In genomic region chr19:38418819-38419423, GRCm38 (mm10) we compare ENCODE assay signal across 20 mouse cellular contexts. TPM values are rescaled to one million over a fixed set of nuclear protein-coding genes. Genes with fewer than 3 reads are reported as not detected.
DNase-seq lines count a peak whose midpoint lies in the region; ATAC-seq and TF ChIP-seq lines count a peak whose summit lies in the region.
"Had no signal": no experiment of that assay in that cellular context is flagged by ENCODE, and none has a peak within 500 bp of the region (broad histone marks: within the 10 kb centered on the region; RNA-seq: fewer than 3 reads in every experiment).

No protein-coding gene starts in this region.

- peak; percentile 45; the same call in 1 of the 2 replicates for ATAC-seq in forebrain, embryonic 13.5 days
- ATAC-seq in forebrain, embryonic 12.5 days (ENCODE audit: low FRiP score) = no peak
- ATAC-seq in intestine, embryonic 15.5 days = peak; percentile 66
- ATAC-seq in intestine, postnatal 0 days = no peak
- ATAC-seq in midbrain, postnatal 0 days (ENCODE audit: low FRiP score) = no peak
- ATAC-seq in midbrain, embryonic 13.5 days = no peak
- peak; percentile 41 for ATAC-seq in stomach, postnatal 0 days (ENCODE audit: low FRiP score, low TSS enrichment)
- ATAC-seq: CD4-positive, CD25-positive, alpha-beta regulatory T cell, adult 4 months; Patski had no signal

- no peaks in the 10 kb centered on the region for H3K36me3 ChIP-seq in forebrain, embryonic 13.5 days (ENCODE audit: poor library complexity, severe bottlenecking)
- no peaks in the 10 kb centered on the region for H3K36me3 ChIP-seq in forebrain, embryonic 12.5 days (replicated peaks)
- H3K36me3 ChIP-seq in intestine, embryonic 15.5 days = no peaks in the 10 kb centered on the region
- no peaks in the 10 kb centered on the region for H3K36me3 ChIP-seq in intestine, postnatal 0 days (ENCODE audit: control insufficient read depth, insufficient read depth)
- H3K36me3 ChIP-seq in midbrain, postnatal 0 days (ENCODE audit: insufficient read depth, low read length) = no peaks in the 10 kb centered on the region
- no peaks in the 10 kb centered on the region for H3K36me3 ChIP-seq in midbrain, embryonic 13.5 days
- H3K36me3 ChIP-seq in stomach, postnatal 0 days (ENCODE audit: control insufficient read depth, insufficient read depth, low read length) = no peaks in the 10 kb centered on the region
- H3K36me3 ChIP-seq: embryonic facial prominence, embryonic 13.5 days; heart, embryonic 15.5 days had no signal

- TF ChIP-seq EP300 in stomach, postnatal 0 days (optimal IDR thresholded peaks at IDR 0.05) = no peak

- H3K4me3 ChIP-seq in forebrain, embryonic 13.5 days = no peak overlapping the region
- no peak overlapping the region for H3K4me3 ChIP-seq in forebrain, embryonic 12.5 days (replicated peaks)
- H3K4me3 ChIP-seq in intestine, embryonic 15.5 days (replicated peaks) = no peak overlapping the region
- H3K4me3 ChIP-seq in intestine, postnatal 0 days (ENCODE audit: low read depth, low read length) = no peak overlapping the region
- H3K4me3 ChIP-seq in midbrain, postnatal 0 days (ENCODE audit: low read depth, low read length) = no peak overlapping the region
- H3K4me3 ChIP-seq in midbrain, embryonic 13.5 days (replicated peaks) = no peak overlapping the region
- H3K4me3 ChIP-seq in stomach, postnatal 0 days (ENCODE audit: low read depth, low read length) = no peak overlapping the region
- H3K4me3 ChIP-seq: embryonic facial prominence, embryonic 13.5 days; heart, adult 2 months; heart, embryonic 15.5 days; myocyte had no signal

- peaks cover 11% of the 10 kb centered on the region for H3K4me1 ChIP-seq in forebrain, embryonic 13.5 days
- no peaks in the 10 kb centered on the region for H3K4me1 ChIP-seq in forebrain, embryonic 12.5 days
- peaks cover 5% of the 10 kb centered on the region for H3K4me1 ChIP-seq in intestine, embryonic 15.5 days (replicated peaks)
- no peaks in the 10 kb centered on the region for H3K4me1 ChIP-seq in intestine, postnatal 0 days (replicated peaks; ENCODE audit: control insufficient read depth, insufficient read depth, low read length)
- H3K4me1 ChIP-seq in midbrain, postnatal 0 days (ENCODE audit: insufficient read depth, low read length) = no peaks in the 10 kb centered on the region
- H3K4me1 ChIP-seq in midbrain, embryonic 13.5 days (replicated peaks) = no peaks in the 10 kb centered on the region
- H3K4me1 ChIP-seq in stomach, postnatal 0 days (replicated peaks; ENCODE audit: control insufficient read depth, insufficient read depth) = peaks cover 5% of the 10 kb centered on the region; the same call in 1 of the 2 replicates
- H3K4me1 ChIP-seq: embryonic facial prominence, embryonic 13.5 days had no signal

- TF ChIP-seq CTCF in intestine, postnatal 0 days (IDR thresholded peaks at IDR 0.05; ENCODE audit: low read depth) = no peak
- no peak for TF ChIP-seq CTCF in midbrain, postnatal 0 days (IDR thresholded peaks at IDR 0.05)
- no peak for TF ChIP-seq CTCF in stomach, postnatal 0 days (IDR thresholded peaks at IDR 0.05; ENCODE audit: low read depth)

- no peak overlapping the region for H3K4me2 ChIP-seq in forebrain, embryonic 13.5 days
- no peak overlapping the region for H3K4me2 ChIP-seq in forebrain, embryonic 12.5 days
- no peak overlapping the region for H3K4me2 ChIP-seq in intestine, embryonic 15.5 days (replicated peaks)
- H3K4me2 ChIP-seq in intestine, postnatal 0 days (replicated peaks; ENCODE audit: low read depth) = no peak overlapping the region
- H3K4me2 ChIP-seq in midbrain, postnatal 0 days (ENCODE audit: low read depth, low read length, poor library complexity, severe bottlenecking) = no peak overlapping the region
- no peak overlapping the region for H3K4me2 ChIP-seq in midbrain, embryonic 13.5 days (replicated peaks)
- no peak overlapping the region for H3K4me2 ChIP-seq in stomach, postnatal 0 days (replicated peaks; ENCODE audit: low read depth)
- H3K4me2 ChIP-seq: embryonic facial prominence, embryonic 13.5 days; heart, embryonic 15.5 days had no signal

- peak overlapping the region; percentile 10; the same call in 1 of the 2 replicates for H3K27ac ChIP-seq in forebrain, embryonic 13.5 days
- no peak overlapping the region for H3K27ac ChIP-seq in forebrain, embryonic 12.5 days
- H3K27ac ChIP-seq in intestine, embryonic 15.5 days = no peak overlapping the region
- no peak overlapping the region for H3K27ac ChIP-seq in intestine, postnatal 0 days (ENCODE audit: low read depth, low read length)
- no peak overlapping the region for H3K27ac ChIP-seq in midbrain, postnatal 0 days (ENCODE audit: low read depth, low read length)
- H3K27ac ChIP-seq in midbrain, embryonic 13.5 days = no peak overlapping the region
- no peak overlapping the region for H3K27ac ChIP-seq in stomach, postnatal 0 days (replicated peaks)
- H3K27ac ChIP-seq: embryonic facial prominence, embryonic 13.5 days; heart, adult 2 months; heart, embryonic 15.5 days; kidney, postnatal 0 days had no signal

- peak; percentile 17 for DNase-seq in midbrain, postnatal 0 days (ENCODE audit: low spot score)
- no peak for DNase-seq in stomach, postnatal 0 days (ENCODE audit: low spot score)
- DNase-seq: adrenal gland, adult 8-10 months; cerebellum, adult 9-11 months; gastrocnemius, postnatal 14 days; heart, adult 2 months; kidney, adult 11 months; right cerebral cortex, postnatal 14 days; thymus, postnatal 14 days had no signal

- H3K9ac ChIP-seq in forebrain, embryonic 13.5 days = no peak overlapping the region
- H3K9ac ChIP-seq in forebrain, embryonic 12.5 days = no peak overlapping the region
- no peak overlapping the region for H3K9ac ChIP-seq in intestine, embryonic 15.5 days
- H3K9ac ChIP-seq in intestine, postnatal 0 days (ENCODE audit: low read depth, low read length) = no peak overlapping the region
- no peak overlapping the region for H3K9ac ChIP-seq in midbrain, postnatal 0 days (replicated peaks; ENCODE audit: low read length, poor library complexity, severe bottlenecking)
- no peak overlapping the region for H3K9ac ChIP-seq in midbrain, embryonic 13.5 days (replicated peaks)
- no peak overlapping the region for H3K9ac ChIP-seq in stomach, postnatal 0 days (ENCODE audit: low read length)
- H3K9ac ChIP-seq: embryonic facial prominence, embryonic 13.5 days; heart, embryonic 15.5 days had no signal

- no peaks in the 10 kb centered on the region for H3K9me3 ChIP-seq in forebrain, embryonic 13.5 days (replicated peaks)
- no peaks in the 10 kb centered on the region for H3K9me3 ChIP-seq in forebrain, embryonic 12.5 days
- no peaks in the 10 kb centered on the region for H3K9me3 ChIP-seq in intestine, embryonic 15.5 days
- H3K9me3 ChIP-seq in intestine, postnatal 0 days (ENCODE audit: control insufficient read depth) = no peaks in the 10 kb centered on the region
- H3K9me3 ChIP-seq in midbrain, postnatal 0 days (ENCODE audit: low read length) = no peaks in the 10 kb centered on the region
- no peaks in the 10 kb centered on the region for H3K9me3 ChIP-seq in midbrain, embryonic 13.5 days
- no peaks in the 10 kb centered on the region for H3K9me3 ChIP-seq in stomach, postnatal 0 days (ENCODE audit: control insufficient read depth, low read length)
- H3K9me3 ChIP-seq: embryonic facial prominence, embryonic 13.5 days; heart, embryonic 15.5 days had no signal

- H3K27me3 ChIP-seq in forebrain, embryonic 13.5 days = no peaks in the 10 kb centered on the region
- no peaks in the 10 kb centered on the region for H3K27me3 ChIP-seq in forebrain, embryonic 12.5 days
- no peaks in the 10 kb centered on the region for H3K27me3 ChIP-seq in intestine, embryonic 15.5 days (replicated peaks)
- H3K27me3 ChIP-seq in intestine, postnatal 0 days (replicated peaks; ENCODE audit: control insufficient read depth, insufficient read depth, low read length) = no peaks in the 10 kb centered on the region
- no peaks in the 10 kb centered on the region for H3K27me3 ChIP-seq in midbrain, postnatal 0 days (ENCODE audit: insufficient read depth, low read length)
- H3K27me3 ChIP-seq in midbrain, embryonic 13.5 days = no peaks in the 10 kb centered on the region
- H3K27me3 ChIP-seq in stomach, postnatal 0 days (ENCODE audit: control insufficient read depth, insufficient read depth, low read length) = no peaks in the 10 kb centered on the region
- H3K27me3 ChIP-seq: embryonic facial prominence, embryonic 13.5 days; heart, embryonic 15.5 days; Patski had no signal

- 42% methylated on average over 4 of the region's 4 CpGs for WGBS in forebrain, embryonic 13.5 days
- 68% methylated on average over 4 of the region's 4 CpGs for WGBS in forebrain, embryonic 12.5 days
- 45% methylated on average over 4 of the region's 4 CpGs for WGBS in intestine, embryonic 15.5 days
- 30% methylated on average over 4 of the region's 4 CpGs for WGBS in intestine, postnatal 0 days
- 66% methylated on average over 4 of the region's 4 CpGs for WGBS in midbrain, postnatal 0 days
- WGBS in midbrain, embryonic 13.5 days = 76% methylated on average over 4 of the region's 4 CpGs
- WGBS in stomach, postnatal 0 days = 27% methylated on average over 4 of the region's 4 CpGs

RNA-seq across cellular contexts. Expression of gene Slc35g1, which starts 23.1 kb away (rescaled TPM):
- 2.3 TPM in 2 replicates for polyA plus RNA-seq in forebrain, embryonic 13.5 days (2015; fragmentation: Nextera tagmentation; extraction: Ambion mirVana)
- 4.7 and 5.1 TPM in 2 replicates for polyA plus RNA-seq in forebrain, embryonic 12.5 days (2016; fragmentation: Nextera tagmentation; extraction: Ambion mirVana)
- 8.1 and 8.5 TPM in 2 replicates for polyA plus RNA-seq in intestine, embryonic 15.5 days (2015; fragmentation: Nextera tagmentation; extraction: Ambion mirVana)
- 7.2 and 7.8 TPM in 2 replicates for polyA plus RNA-seq in intestine, postnatal 0 days (2015; fragmentation: Nextera tagmentation; extraction: Ambion mirVana)
- total RNA-seq in midbrain, postnatal 0 days (2014; rRNA removed) = 2.5 and 3.4 TPM in 2 replicates
- 0.93 and 1.4 TPM in 2 replicates for polyA plus RNA-seq in midbrain, postnatal 0 days (2015; fragmentation: Nextera tagmentation; extraction: Ambion mirVana)
- polyA plus RNA-seq in midbrain, embryonic 13.5 days (2015; fragmentation: Nextera tagmentation; extraction: Ambion mirVana) = 1.7 and 1.9 TPM in 2 replicates
- polyA plus RNA-seq in stomach, postnatal 0 days (2015; fragmentation: Nextera tagmentation; extraction: Ambion mirVana) = 20.9 and 27.3 TPM in 2 replicates

Comparison
In these comparisons a context has a peak if more than half of its experiments do, and no peak if none do; other contexts are left out.
1. ATAC-seq: peak in forebrain, embryonic 13.5 days (single experiment), intestine, embryonic 15.5 days (single experiment) and stomach, postnatal 0 days (single experiment); none in forebrain, embryonic 12.5 days (single experiment), intestine, postnatal 0 days (single experiment), midbrain, postnatal 0 days (single experiment) and midbrain, embryonic 13.5 days (single experiment).